Mouse (Mus musculus) liver, embryonic 11.5 days (tissue): ENCODE measurements around the gene Krt27. TPM values are rescaled to one million over a fixed set of nuclear protein-coding genes. Genes with fewer than 3 reads are reported as not detected.

Experiments
- ATAC-seq: fragments of 200-750 bp; cut with Nextera tagmentation; replicated peaks from 2 replicates; pipeline ENCODE4 v1.8.0; 2017; ENCODE audit warnings: moderate number of reproducible peaks, mild to moderate bottlenecking, moderate TSS enrichment, moderate library complexity; ENCODE audit not compliant: low FRiP score
- DNase-seq: peaks from one replicate; pipeline ENCODE4 v3.0.0-alpha.2; 2017; ENCODE audit warnings: low spot score
- H3K27ac ChIP-seq: fragments of 300-500 bp; sonication (generic); 2 replicates; pipeline ENCODE4 v1.5.1; 2014; ENCODE audit warnings: mild to moderate bottlenecking, low read depth, low read length, control low read depth
- H3K27me3 ChIP-seq: fragments of 300-500 bp; sonication (generic); replicated peaks from 2 replicates; pipeline ENCODE4 v1.6.1; 2014; ENCODE audit warnings: low read length, mixed read lengths; ENCODE audit not compliant: control insufficient read depth, insufficient read depth
- H3K36me3 ChIP-seq: fragments of 300-500 bp; sonication (generic); 2 replicates; pipeline ENCODE4 v1.6.1; 2014; ENCODE audit warnings: mild to moderate bottlenecking, low read length, moderate library complexity, mixed read lengths; ENCODE audit not compliant: control insufficient read depth, insufficient read depth
- H3K4me1 ChIP-seq: fragments of 300-500 bp; sonication (generic); replicated peaks from 2 replicates; pipeline ENCODE4 v1.6.1; 2014; ENCODE audit warnings: low read length, mixed read lengths; ENCODE audit not compliant: control insufficient read depth, insufficient read depth
- H3K4me2 ChIP-seq: fragments of 300-500 bp; sonication (generic); 2 replicates; pipeline ENCODE4 v1.6.1; 2014; ENCODE audit warnings: mild to moderate bottlenecking, control low read depth, moderate library complexity
- H3K4me3 ChIP-seq: fragments of 300-500 bp; sonication (generic); 2 replicates; pipeline ENCODE4 v1.5.1; 2014; ENCODE audit warnings: low read depth, low read length, control low read depth
- H3K9ac ChIP-seq: fragments of 300-500 bp; sonication (generic); 2 replicates; pipeline ENCODE4 v1.6.1; 2014; ENCODE audit warnings: low read depth, low read length, control low read depth
- H3K9me3 ChIP-seq: fragments of 300-500 bp; sonication (generic); 2 replicates; pipeline ENCODE4 v1.6.1; 2016; ENCODE audit warnings: low read length, inconsistent platforms, mixed read lengths; ENCODE audit not compliant: control insufficient read depth
- WGBS: fragments of 180-500 bp; shearing (Covaris S2); extraction: QIAGEN DNeasy Blood & Tissue Kit; methylation state at CpG from one replicate; pipeline ENCODE4 v1.1.7; 2014; 5-methylcytosine and 5-hydroxymethylcytosine counted together
- polyA plus RNA-seq: library from polyadenylated mRNA; unstranded; fragments of >200 nt; fragmentation: Nextera tagmentation; extraction: Ambion mirVana; gene quantifications from 2 replicates; pipeline ENCODE4 v1.2.1, GENCODE M21; 2014

Gene Krt27
- polyA plus RNA-seq, 1 experiment from 2014 or later = not detected

- Histone ChIP-seq H3K9me3 (no peaks in the 10 kb centered on the region), H3K4me2 (no peak overlapping the region), H3K36me3 (no peaks in the 10 kb centered on the region), H3K4me3 (no peak overlapping the region), H3K4me1 (no peaks in the 10 kb centered on the region), H3K27me3 (no peaks in the 10 kb centered on the region), H3K27ac (no peak overlapping the region), H3K9ac (no peak overlapping the region)
- 22% methylated on average over 9 of the region's 9 CpGs for WGBS
- DNase-seq = no peak
- ATAC-seq = no peak
Measured at GRCm38 (mm10) chr11:99364412-99364811, 13.5 kb upstream of the Krt27 start.

DNA sequence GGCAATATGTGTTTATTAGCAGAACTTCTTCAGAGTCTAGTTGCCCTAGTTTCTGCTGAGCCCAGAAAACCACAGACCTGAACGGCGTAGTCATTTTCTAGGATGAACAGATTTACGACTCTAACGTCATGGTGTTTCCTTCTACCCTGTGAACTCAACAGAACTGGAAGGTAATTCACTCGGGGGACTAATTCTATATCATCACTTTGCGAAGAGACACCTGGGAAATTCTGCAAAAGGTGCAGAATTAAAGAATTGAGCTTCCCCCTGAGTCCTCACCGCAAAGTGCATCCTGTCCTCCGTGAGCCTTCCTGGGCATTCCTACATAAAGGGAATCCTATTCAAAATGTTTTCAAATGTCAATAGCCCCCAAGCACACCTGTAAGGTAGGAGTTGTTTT, 10.5 kb upstream of the Krt27 start:
- ATAC-seq = no peak
- Histone ChIP-seq H3K27ac (no peak overlapping the region), H3K4me1 (no peaks in the 10 kb centered on the region), H3K36me3 (no peaks in the 10 kb centered on the region), H3K4me2 (no peak overlapping the region), H3K9ac (no peak overlapping the region), H3K4me3 (no peak overlapping the region), H3K27me3 (no peaks in the 10 kb centered on the region), H3K9me3 (no peaks in the 10 kb centered on the region)
- WGBS = 83% methylated on average over 8 of the region's 8 CpGs
- no peak for DNase-seq

GRCm38 (mm10) chr11:99339299-99339847, 11.5 kb downstream of the Krt27 start:
- no peaks in the 10 kb centered on the region for H3K36me3 ChIP-seq
- H3K9me3 ChIP-seq = no peaks in the 10 kb centered on the region
- ATAC-seq (no peak), DNase-seq (no peak)
- no peak overlapping the region for H3K4me2 ChIP-seq
- H3K27me3 ChIP-seq = no peaks in the 10 kb centered on the region
- no peak overlapping the region for H3K27ac ChIP-seq
- no peak overlapping the region for H3K9ac ChIP-seq
- H3K4me3 ChIP-seq = no peak overlapping the region
- no peaks in the 10 kb centered on the region for H3K4me1 ChIP-seq
- 82% methylated on average over 11 of the region's 11 CpGs for WGBS

DNA sequence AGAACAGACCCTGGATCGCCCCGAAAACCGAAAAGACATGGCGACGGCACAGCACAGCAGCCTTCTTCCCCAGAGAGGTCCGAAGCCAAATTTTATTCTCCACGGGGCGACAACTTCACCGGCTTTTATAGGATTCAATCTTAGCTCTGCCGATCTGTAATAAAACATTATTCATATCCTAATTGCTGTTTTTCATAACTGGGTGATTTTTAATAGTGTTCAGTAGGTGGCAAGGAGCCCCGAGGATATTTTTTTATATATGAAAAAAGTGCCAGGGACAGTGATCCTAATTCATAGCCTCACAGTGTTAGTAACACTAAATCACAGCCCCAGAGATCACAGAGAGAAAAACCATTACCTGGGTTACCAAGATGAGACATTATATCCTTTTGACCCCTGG, 13.0 kb downstream of the Krt27 start, which contains the start of gene Krt26:
Gene Krt26, minus strand, starts transcription at position 101 of the 400 bp plus-strand sequence.
- H3K4me2 ChIP-seq = no peak within 1 kb of the TSS
- no peak within 1 kb of the TSS for H3K4me3 ChIP-seq
- H3K9me3 ChIP-seq = no peaks in the 10 kb centered on the region
- H3K9ac ChIP-seq = no peak within 1 kb of the TSS
- no peaks in the 10 kb centered on the region for H3K4me1 ChIP-seq
- no peak within 1 kb of the TSS for H3K27ac ChIP-seq
- no peaks in the 10 kb centered on the region for H3K27me3 ChIP-seq
- no peaks in the 10 kb centered on the region for H3K36me3 ChIP-seq
- DNase-seq (no peak), ATAC-seq (no peak)
- 86% methylated on average over 11 of the region's 11 CpGs for WGBS

- no peaks in the 10 kb centered on the region for H3K27me3 ChIP-seq
- 75% methylated on average over 13 of the region's 13 CpGs for WGBS
- H3K4me1 ChIP-seq = no peaks in the 10 kb centered on the region
- DNase-seq (no peak), ATAC-seq (no peak)
- no peaks in the 10 kb centered on the region for H3K36me3 ChIP-seq
- H3K9ac ChIP-seq = no peak overlapping the region
- no peak overlapping the region for H3K27ac ChIP-seq
- H3K4me3 ChIP-seq = no peak overlapping the region
- no peak overlapping the region for H3K4me2 ChIP-seq
- H3K9me3 ChIP-seq = no peaks in the 10 kb centered on the region
Measured at GRCm38 (mm10) chr11:99333426-99333825, 17.5 kb downstream of the Krt27 start.

- no peak overlapping the region for H3K4me2 ChIP-seq
- no peak overlapping the region for H3K4me3 ChIP-seq
- H3K9me3 ChIP-seq = no peaks in the 10 kb centered on the region
- no peaks in the 10 kb centered on the region for H3K27me3 ChIP-seq
- H3K9ac ChIP-seq = no peak overlapping the region
- no peak overlapping the region for H3K27ac ChIP-seq
- 57% methylated on average over 2 of the region's 2 CpGs for WGBS
- no peak for DNase-seq
- ATAC-seq = no peak
- H3K4me1 ChIP-seq = no peaks in the 10 kb centered on the region
- H3K36me3 ChIP-seq = no peaks in the 10 kb centered on the region
Measured at GRCm38 (mm10) chr11:99329655-99330054, 21.2 kb downstream of the Krt27 start.

DNA sequence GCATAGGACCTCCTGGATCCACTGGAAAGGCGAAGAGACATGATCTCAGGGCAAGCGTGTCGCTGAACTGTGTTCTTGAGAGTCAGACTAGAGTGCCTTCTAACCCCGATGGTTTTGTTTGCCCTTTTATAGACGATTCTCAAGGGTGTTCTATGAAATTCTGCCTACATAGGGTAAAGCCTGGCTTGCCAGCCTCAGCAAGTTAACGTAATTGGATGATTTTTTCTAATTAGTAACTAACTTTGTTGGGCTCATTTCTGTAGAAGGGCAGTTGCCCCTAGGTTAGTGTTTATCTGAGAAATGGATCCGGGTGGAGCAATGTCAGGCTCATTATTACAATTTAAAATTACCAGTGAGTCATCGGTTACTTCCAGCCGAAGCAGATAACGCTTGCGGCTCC, 28.1 kb downstream of the Krt27 start, which contains the start of gene Krt25:
Gene Krt25, minus strand, starts transcription at position 101 of the 400 bp plus-strand sequence.
- ATAC-seq = no peak
- WGBS = 84% methylated on average over 11 of the region's 11 CpGs

DNA sequence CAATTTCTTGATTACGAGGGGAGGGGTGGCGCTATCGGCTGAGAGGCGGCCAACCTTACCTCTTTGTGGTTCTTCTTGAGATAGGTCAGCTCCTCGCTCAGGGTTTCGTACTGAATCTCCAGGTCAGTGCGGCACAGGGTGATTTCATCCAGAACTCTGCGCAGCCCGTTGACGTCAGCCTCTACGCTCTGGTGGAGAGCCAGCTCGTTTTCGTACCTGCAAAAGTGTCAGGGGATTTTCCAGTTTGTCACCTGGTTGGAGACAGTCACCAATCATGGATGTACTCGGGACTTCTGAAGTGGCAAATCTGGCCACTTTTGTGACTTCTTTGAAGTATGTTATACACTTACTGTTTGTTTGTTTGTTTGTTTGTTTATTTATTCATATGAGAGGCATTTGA, 29.8 kb downstream of the Krt27 start:
- ATAC-seq (no peak), DNase-seq (no peak)
- H3K27me3 ChIP-seq = no peaks in the 10 kb centered on the region
- no peaks in the 10 kb centered on the region for H3K9me3 ChIP-seq
- no peaks in the 10 kb centered on the region for H3K4me1 ChIP-seq
- H3K4me2 ChIP-seq = no peak overlapping the region
- 88% methylated on average over 14 of the region's 14 CpGs for WGBS
- H3K9ac ChIP-seq = no peak overlapping the region
- no peak overlapping the region for H3K4me3 ChIP-seq
- H3K36me3 ChIP-seq = no peaks in the 10 kb centered on the region
- no peak overlapping the region for H3K27ac ChIP-seq

More for the DNA sequence above, 28.1 kb downstream of the Krt27 start, which contains the start of gene Krt25:
- H3K27ac ChIP-seq = no peak within 1 kb of the TSS
- no peaks in the 10 kb centered on the region for H3K9me3 ChIP-seq
- H3K4me1 ChIP-seq = no peaks in the 10 kb centered on the region
- no peak within 1 kb of the TSS for H3K9ac ChIP-seq
- DNase-seq = no peak
- no peak within 1 kb of the TSS for H3K4me3 ChIP-seq
- H3K36me3 ChIP-seq = no peaks in the 10 kb centered on the region
- no peaks in the 10 kb centered on the region for H3K27me3 ChIP-seq
- H3K4me2 ChIP-seq = no peak within 1 kb of the TSS

DNA sequence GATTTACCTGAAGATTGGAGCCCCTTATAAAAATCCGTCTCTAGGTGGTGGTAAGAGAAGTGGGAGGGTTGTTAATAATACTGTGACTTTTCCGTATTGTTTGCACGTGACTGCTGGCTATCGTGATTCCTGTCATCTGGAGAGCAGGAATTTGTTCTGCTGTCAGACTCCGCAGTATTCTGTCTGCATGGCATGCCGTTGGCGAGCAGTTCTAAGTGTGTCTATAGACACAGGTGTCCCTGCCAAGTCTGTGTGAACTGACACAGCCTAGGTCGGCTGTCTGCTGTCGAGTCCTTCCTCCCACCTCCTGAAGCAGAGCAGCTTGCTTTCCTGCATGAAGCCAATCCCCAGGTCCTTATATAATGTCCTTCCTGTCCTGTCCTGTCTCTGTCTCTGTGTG, 31.8 kb downstream of the Krt27 start:
- Histone ChIP-seq H3K4me2 (no peak overlapping the region), H3K36me3 (no peaks in the 10 kb centered on the region), H3K4me3 (no peak overlapping the region), H3K9ac (no peak overlapping the region), H3K9me3 (no peaks in the 10 kb centered on the region), H3K4me1 (no peaks in the 10 kb centered on the region), H3K27ac (no peak overlapping the region), H3K27me3 (no peaks in the 10 kb centered on the region)
- DNase-seq (no peak), ATAC-seq (no peak)
- 73% methylated on average over 9 of the region's 9 CpGs for WGBS
